Mouse (Mus musculus): ENCODE measurements at regions not wholly inside any gene's neighbourhood (a gene's known extent, or its start where the extent isn't known, plus 50 kb on each side); places are given as distances from the start of the nearest gene placed in this dataset.

GRCm38 (mm10) chr12:28076606-28077005, 475.6 kb downstream of the Dcdc2c start:
- Histone ChIP-seq H3K9ac (ENCODE audit: control insufficient read depth, low read depth, low read length, poor library complexity, severe bottlenecking) (no peak overlapping the region), H3K27me3 (ENCODE audit: control insufficient read depth in 1 of 2, insufficient read depth in 2 of 2, low read length in 2 of 2) (no peaks in the 10 kb centered on the region), H3K36me3 (ENCODE audit: control insufficient read depth in 1 of 2, insufficient read depth in 2 of 2, low read length in 2 of 2) (no peaks in the 10 kb centered on the region), H3K4me3 (ENCODE audit: control insufficient read depth in 1 of 2, insufficient read depth in 1 of 2, low read depth in 2 of 2, low read length in 2 of 2) (no peak overlapping the region), H3K27ac (ENCODE audit: control insufficient read depth, low read depth, low read length) (no peak overlapping the region), H3K79me2 (ENCODE audit: control insufficient read depth, insufficient read depth, low read length, poor library complexity) (no peaks in the 10 kb centered on the region), H3K4me1 (ENCODE audit: control insufficient read depth in 1 of 2, insufficient read depth in 2 of 2, low read length in 2 of 2) (no peaks in the 10 kb centered on the region), H3K9me3 (replicated peaks; ENCODE audit: insufficient read depth, low read length) (no peaks in the 10 kb centered on the region)
- TF ChIP-seq TCF12 (IDR thresholded peaks at IDR 0.05; ENCODE audit: low read depth, low read length) (no peak), MYC (IDR thresholded peaks at IDR 0.05; ENCODE audit: low read depth, low read length) (no peak), ETS1 (IDR thresholded peaks at IDR 0.05; ENCODE audit: low read depth, low read length) (no peak), SIN3A (IDR thresholded peaks at IDR 0.05; ENCODE audit: low read length) (no peak)
- DNase-seq (ENCODE audit: low read depth, low spot score) = no peak

GRCm38 (mm10) chr12:28068584-28068983, 483.6 kb downstream of the Dcdc2c start:
- no peaks in the 10 kb centered on the region for H3K9me3 ChIP-seq (replicated peaks; ENCODE audit: insufficient read depth, low read length)
- H3K4me3 ChIP-seq (ENCODE audit: control insufficient read depth in 1 of 2, insufficient read depth in 1 of 2, low read depth in 2 of 2, low read length in 2 of 2) = no peak overlapping the region
- no peak overlapping the region for H3K27ac ChIP-seq (ENCODE audit: control insufficient read depth, low read depth, low read length)

GRCm38 (mm10) chr12:28060281-28060680, 491.9 kb downstream of the Dcdc2c start:
- Histone ChIP-seq H3K4me1 (ENCODE audit: control insufficient read depth in 1 of 2, insufficient read depth in 2 of 2, low read length in 2 of 2) (no peaks in the 10 kb centered on the region), H3K4me3 (ENCODE audit: control insufficient read depth in 1 of 2, insufficient read depth in 1 of 2, low read depth in 2 of 2, low read length in 2 of 2) (no peak overlapping the region), H3K9ac (ENCODE audit: control insufficient read depth, low read depth, low read length, poor library complexity, severe bottlenecking) (no peak overlapping the region), H3K9me3 (replicated peaks; ENCODE audit: insufficient read depth, low read length) (no peaks in the 10 kb centered on the region), H3K27ac (ENCODE audit: control insufficient read depth, low read depth, low read length) (no peak overlapping the region), H3K79me2 (ENCODE audit: control insufficient read depth, insufficient read depth, low read length, poor library complexity) (no peaks in the 10 kb centered on the region), H3K27me3 (ENCODE audit: control insufficient read depth in 1 of 2, insufficient read depth in 2 of 2, low read length in 2 of 2) (no peaks in the 10 kb centered on the region), H3K36me3 (ENCODE audit: control insufficient read depth in 1 of 2, insufficient read depth in 2 of 2, low read length in 2 of 2) (no peaks in the 10 kb centered on the region)
- TF ChIP-seq NELFE (IDR thresholded peaks at IDR 0.05; ENCODE audit: low read depth, low read length) (no peak), MYB (IDR thresholded peaks at IDR 0.05; ENCODE audit: low read depth, low read length) (no peak), GABPA (IDR thresholded peaks at IDR 0.05; ENCODE audit: low read depth, low read length) (no peak), SIN3A (IDR thresholded peaks at IDR 0.05; ENCODE audit: low read length) (no peak), JUND (IDR thresholded peaks at IDR 0.05; ENCODE audit: low read depth, low read length) (no peak), RAD21 (IDR thresholded peaks at IDR 0.05; ENCODE audit: low read depth, low read length) (no peak), MAZ (IDR thresholded peaks at IDR 0.05; ENCODE audit: low read depth, low read length) (no peak), ZC3H11A (IDR thresholded peaks at IDR 0.05; ENCODE audit: low read depth, low read length) (no peak), TAL1 (IDR thresholded peaks at IDR 0.05; ENCODE audit: low read length) (no peak), POLR2AphosphoS2 (IDR thresholded peaks at IDR 0.05; ENCODE audit: low read length) (no peak), USF1 (IDR thresholded peaks at IDR 0.05; ENCODE audit: low read depth, low read length) (no peak), EP300 (IDR thresholded peaks at IDR 0.05; ENCODE audit: low read depth in 1 of 2, low read length in 2 of 2) (no peak), ETS1 (IDR thresholded peaks at IDR 0.05; ENCODE audit: low read depth, low read length) (no peak), KAT2A (conservative IDR thresholded peaks at IDR 0.05; ENCODE audit: low read depth, low read length) (no peak), POLR2AphosphoS5 (IDR thresholded peaks at IDR 0.05; ENCODE audit: borderline replicate concordance, low read depth, low read length) (no peak), E2F4 (IDR thresholded peaks at IDR 0.05; ENCODE audit: borderline replicate concordance, low read depth, low read length) (no peak), MAFK (IDR thresholded peaks at IDR 0.05; ENCODE audit: borderline replicate concordance, low read depth, low read length) (no peak), MEF2A (IDR thresholded peaks at IDR 0.05; ENCODE audit: extremely low read depth, insufficient replicate concordance, low read depth, low read length, poor library complexity, severe bottlenecking) (no peak)
- DNase-seq (ENCODE audit: low read depth, low spot score) = no peak

More at GRCm38 (mm10) chr12:28068584-28068983, 483.6 kb downstream of the Dcdc2c start:
- no peaks in the 10 kb centered on the region for H3K27me3 ChIP-seq (ENCODE audit: control insufficient read depth in 1 of 2, insufficient read depth in 2 of 2, low read length in 2 of 2)
- H3K4me1 ChIP-seq (ENCODE audit: control insufficient read depth in 1 of 2, insufficient read depth in 2 of 2, low read length in 2 of 2) = no peaks in the 10 kb centered on the region
- no peak for TF ChIP-seq NRF1 (IDR thresholded peaks at IDR 0.05; ENCODE audit: insufficient read depth, low read depth, low read length, poor library complexity, severe bottlenecking)
- no peaks in the 10 kb centered on the region for H3K36me3 ChIP-seq (ENCODE audit: control insufficient read depth in 1 of 2, insufficient read depth in 2 of 2, low read length in 2 of 2)
- no peak for DNase-seq (ENCODE audit: low read depth, low spot score)
- no peaks in the 10 kb centered on the region for H3K79me2 ChIP-seq (ENCODE audit: control insufficient read depth, insufficient read depth, low read length, poor library complexity)
- no peak overlapping the region for H3K9ac ChIP-seq (ENCODE audit: control insufficient read depth, low read depth, low read length, poor library complexity, severe bottlenecking)

All from MEL (cell line).